Mouse (Mus musculus): Measurements from ENCODE around the gene 9430097D07Rik.

The 9430097D07Rik gene

DNA sequence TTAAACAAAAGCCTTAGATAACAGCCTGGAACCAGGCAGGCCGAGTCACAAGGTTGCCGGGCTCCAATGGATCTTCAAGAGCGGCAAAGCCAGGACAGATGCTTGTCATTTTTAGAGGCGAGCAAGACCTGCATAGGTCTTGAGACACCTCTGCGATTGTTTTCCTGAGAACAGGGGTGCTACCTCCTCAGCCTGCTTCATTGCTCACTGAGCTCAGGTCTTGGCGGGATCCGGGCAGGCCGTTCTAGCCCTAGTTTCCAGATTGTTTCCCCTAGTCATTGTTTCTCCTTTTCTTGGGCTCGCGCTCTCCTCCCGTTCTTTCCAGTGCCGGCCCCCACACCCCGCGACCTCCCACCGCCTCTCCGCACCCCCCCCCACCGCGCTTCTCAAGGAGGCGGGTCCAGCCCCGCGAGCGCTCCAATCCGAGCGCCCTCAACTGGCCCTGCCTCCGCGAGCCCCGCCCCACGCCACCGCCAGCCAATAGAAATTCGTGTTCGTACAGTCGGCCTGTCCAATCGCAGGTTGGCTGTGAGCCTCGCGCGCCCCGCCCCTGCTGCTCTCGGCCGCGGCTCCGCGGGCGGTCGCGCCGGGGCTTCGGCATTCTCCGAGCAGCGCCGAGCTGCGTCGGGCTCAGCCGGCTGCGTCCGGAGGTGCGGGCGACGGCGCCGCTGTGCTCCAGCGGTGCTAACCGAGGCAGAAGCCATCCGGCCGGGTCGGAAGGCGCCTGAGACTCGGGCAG lies 40.6 kb downstream of the 9430097D07Rik start, which contains the start of gene Fam102a:
Fam102a (plus strand) TSS at position 600 of the 739 bp plus-strand sequence.
- peak; percentile 99 for DNase-seq (ENCODE audit: extremely low spot score)

DNA sequence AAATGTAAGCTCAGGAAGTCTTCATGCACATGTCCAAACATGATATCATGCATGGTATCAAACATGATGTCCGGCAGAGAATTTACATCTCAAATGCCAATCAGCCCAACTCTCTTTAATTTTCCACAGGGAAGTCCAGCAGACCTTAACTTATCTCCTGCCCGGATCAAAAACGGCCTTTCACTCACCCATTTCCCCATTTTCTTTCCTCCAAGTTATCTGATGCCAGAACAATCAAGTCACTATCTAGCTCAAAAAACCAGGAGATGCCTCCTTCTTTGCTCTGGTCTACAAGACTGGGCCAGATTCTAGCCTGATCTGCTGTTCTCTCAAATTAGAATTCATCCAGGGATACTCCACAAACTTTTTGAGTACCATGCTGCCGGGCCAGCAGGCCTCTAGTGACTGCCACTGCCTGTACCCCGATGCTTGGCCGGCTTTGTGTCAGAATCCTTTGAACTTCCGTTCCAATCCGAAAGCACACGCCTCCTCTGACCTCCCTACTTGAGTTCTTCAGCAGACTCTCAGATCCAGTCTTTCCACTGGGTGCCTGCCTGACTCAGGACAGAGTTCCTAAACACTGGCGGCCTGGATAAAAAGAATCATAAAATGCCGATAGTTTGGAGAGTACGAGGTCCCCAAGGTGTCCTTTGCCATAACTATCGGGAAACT lies 41.3 kb downstream of the 9430097D07Rik start:
- peak; percentile 71 for DNase-seq (ENCODE audit: extremely low spot score)

DNA sequence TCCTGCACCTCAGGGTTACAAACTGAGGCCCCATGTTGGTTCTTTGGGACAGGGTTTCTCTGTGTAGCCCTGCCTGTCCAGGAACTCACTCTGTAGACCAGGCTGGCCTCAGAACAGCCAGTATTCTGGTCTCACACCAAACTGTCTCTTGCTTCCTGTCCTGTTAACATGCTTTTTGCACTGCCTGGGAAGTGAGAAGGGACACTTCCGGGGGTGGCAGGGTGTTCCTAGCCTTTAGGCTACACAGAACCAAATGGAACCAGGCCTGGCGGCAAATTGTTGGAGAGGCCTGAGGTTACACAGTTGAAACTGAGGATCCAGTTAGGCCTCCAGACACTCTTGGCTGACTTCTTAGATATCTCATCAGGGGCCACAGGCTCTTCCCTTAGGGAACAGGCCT lies 42.3 kb downstream of the 9430097D07Rik start:
- DNase-seq (ENCODE audit: extremely low spot score): no peak

DNA sequence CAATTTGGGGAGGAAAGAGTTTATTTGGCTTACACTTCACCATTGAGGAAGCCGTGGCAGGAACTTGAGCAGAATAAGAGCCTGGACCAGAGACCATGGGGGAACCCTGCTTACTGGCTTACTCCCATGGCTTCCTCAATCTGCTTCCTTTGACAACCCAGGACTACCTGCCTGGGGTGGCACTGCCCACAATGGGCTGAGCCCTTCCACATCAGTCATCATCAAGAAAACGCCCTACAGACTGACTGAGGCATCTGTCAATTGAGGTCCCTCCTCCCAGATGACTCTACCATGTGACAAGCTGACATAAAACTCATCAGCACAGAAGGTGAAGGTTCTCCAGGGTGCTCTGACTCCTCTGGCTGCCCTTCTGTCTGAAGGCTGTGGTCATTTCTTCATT lies 45.0 kb downstream of the 9430097D07Rik start:
- no peak for DNase-seq (ENCODE audit: extremely low spot score)

DNA sequence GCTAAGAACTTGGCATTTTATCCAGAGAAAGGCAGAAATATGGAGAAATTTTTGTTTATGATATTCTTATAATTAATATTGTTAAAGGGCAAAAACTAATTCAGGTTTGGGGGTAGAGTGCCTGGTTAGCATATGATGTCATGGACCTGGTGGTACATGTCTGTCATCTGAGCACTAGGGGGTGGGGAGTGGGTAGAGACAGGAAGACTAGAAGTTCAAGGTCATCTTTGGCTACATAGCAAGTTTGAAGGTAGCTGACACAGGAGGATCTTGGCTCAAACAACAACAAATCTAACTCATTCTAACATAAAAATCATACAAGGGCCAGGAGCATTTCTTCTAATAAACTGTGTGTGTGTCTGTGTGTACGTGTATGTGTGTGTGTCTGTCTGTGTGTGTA lies 47.2 kb downstream of the 9430097D07Rik start:
- no peak for DNase-seq (ENCODE audit: extremely low spot score)

DNA sequence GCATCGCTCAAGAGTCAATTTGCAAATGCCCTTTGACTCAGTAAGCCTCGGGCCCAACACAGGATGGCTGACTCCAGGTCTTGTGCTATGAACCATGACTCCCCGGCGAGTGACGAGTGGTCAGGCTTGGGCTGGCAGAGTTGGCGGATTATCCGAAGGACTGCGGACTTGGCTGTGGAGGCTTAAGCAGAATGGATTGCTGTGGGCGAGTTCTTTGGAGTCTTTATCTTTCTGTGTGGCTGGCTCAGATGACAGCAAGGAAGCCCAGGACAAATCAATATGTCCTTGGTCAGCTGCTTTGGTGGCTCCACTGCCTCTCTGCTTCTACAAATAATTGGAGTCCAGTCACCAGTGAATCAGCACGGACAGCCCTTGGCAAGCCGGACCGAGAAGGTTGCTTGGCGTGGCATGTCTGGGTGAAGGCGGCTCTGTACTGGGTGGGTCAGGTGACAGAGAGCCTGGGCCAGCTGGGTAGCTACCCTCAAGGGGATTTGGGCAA lies 48.0 kb downstream of the 9430097D07Rik start:
- no peak for DNase-seq (ENCODE audit: extremely low spot score)

DNA sequence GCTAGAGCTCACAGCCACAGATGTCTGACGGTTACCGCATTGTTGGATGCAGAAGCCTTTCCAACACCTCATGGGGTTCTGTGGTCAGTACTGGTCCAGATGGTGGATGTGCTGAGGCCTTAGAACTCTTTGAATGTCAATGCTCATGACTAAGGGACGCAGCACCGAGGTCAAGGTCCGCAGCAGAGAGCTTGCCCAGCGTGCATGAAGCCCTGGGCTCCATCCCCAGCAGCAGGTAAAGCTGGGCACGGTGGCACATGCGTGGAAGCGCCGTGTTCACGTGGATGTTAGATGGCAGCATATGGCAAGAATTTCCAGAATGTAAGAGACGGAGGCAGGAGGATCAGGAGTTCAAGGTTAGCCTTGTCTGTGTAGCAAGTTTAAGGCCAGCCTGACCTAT lies 49.7 kb downstream of the 9430097D07Rik start:
- no peak for DNase-seq (ENCODE audit: extremely low spot score)

DNA sequence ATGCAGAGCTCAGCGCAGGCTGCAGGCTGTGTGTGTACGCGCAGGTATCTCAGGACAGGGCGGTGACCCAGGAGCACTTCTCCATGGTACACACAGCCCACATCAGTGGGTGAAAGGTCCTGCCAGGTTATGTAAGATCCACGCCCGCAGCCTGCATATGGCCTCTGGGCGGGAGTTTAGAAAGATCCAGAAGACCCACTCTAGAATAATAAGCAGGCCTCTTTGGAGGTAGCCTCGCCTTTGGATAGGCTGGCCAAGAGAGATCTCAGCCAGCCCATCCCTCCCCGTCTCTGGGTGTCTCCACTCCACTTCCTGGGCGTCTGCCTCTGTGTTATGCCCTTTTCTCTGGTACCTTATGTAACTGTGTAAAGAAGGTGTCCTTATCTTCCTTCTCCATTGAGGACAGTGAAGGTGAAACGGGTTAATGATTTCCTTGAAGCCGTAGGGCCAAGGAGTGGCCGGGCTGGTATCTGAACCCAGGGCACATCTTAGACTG lies 50.9 kb downstream of the 9430097D07Rik start:
- DNase-seq (ENCODE audit: extremely low spot score): no peak
